Mouse (Mus musculus) heart, embryonic 13.5 days (tissue): ENCODE results near the gene Ggact. TPM values are rescaled to one million over a fixed set of nuclear protein-coding genes. Genes with fewer than 3 reads are reported as not detected.

Experiments used
- ATAC-seq: fragments of 200-750 bp; cut with Nextera tagmentation; 2 replicates; pipeline ENCODE4 v1.8.0; 2017; ENCODE audit warnings: moderate TSS enrichment; ENCODE audit not compliant: insufficient number of reproducible peaks, low FRiP score, low TSS enrichment; ENCODE audit errors: extremely low read depth
- H3K27ac ChIP-seq: fragments of 300-500 bp; sonication (generic); replicated peaks from 2 replicates; pipeline ENCODE4 v1.5.1; 2015; ENCODE audit warnings: moderate library complexity, mild to moderate bottlenecking, inconsistent platforms
- H3K27me3 ChIP-seq: fragments of 300-500 bp; sonication (generic); replicated peaks from 2 replicates; pipeline ENCODE4 v1.6.1; 2015; ENCODE audit warnings: mild to moderate bottlenecking, inconsistent platforms
- H3K36me3 ChIP-seq: fragments of 300-500 bp; sonication (generic); 2 replicates; pipeline ENCODE4 v1.6.1; 2015; ENCODE audit warnings: mild to moderate bottlenecking, inconsistent platforms
- H3K4me1 ChIP-seq: fragments of 300-500 bp; sonication (generic); 2 replicates; pipeline ENCODE4 v1.6.1; 2015; ENCODE audit warnings: inconsistent platforms
- H3K4me2 ChIP-seq: fragments of 300-500 bp; sonication (generic); 2 replicates; pipeline ENCODE4 v1.6.1; 2015; ENCODE audit warnings: inconsistent platforms, mild to moderate bottlenecking, moderate library complexity
- H3K4me3 ChIP-seq: fragments of 300-500 bp; sonication (generic); 2 replicates; pipeline ENCODE4 v1.5.1; 2015; ENCODE audit warnings: moderate library complexity, mild to moderate bottlenecking, inconsistent platforms
- H3K9ac ChIP-seq: fragments of 300-500 bp; sonication (generic); 2 replicates; pipeline ENCODE4 v1.6.1; 2015; ENCODE audit warnings: inconsistent platforms, mild to moderate bottlenecking, moderate library complexity
- H3K9me3 ChIP-seq: fragments of 300-500 bp; sonication (generic); 2 replicates; pipeline ENCODE4 v1.6.1; 2016; ENCODE audit warnings: inconsistent platforms
- WGBS: fragments of 180-500 bp; shearing (Covaris S2); methylation state at CpG from one replicate; pipeline ENCODE4 v1.1.7; 2015; ENCODE audit warnings: mixed read lengths; 5-methylcytosine and 5-hydroxymethylcytosine counted together
- polyA plus RNA-seq: library from polyadenylated mRNA; unstranded; fragments of >200 nt; fragmentation: Nextera tagmentation; extraction: Ambion mirVana; gene quantifications from 2 replicates; pipeline ENCODE4 v1.2.1, GENCODE M21; 2015

Ggact gene
- polyA plus RNA-seq, 1 experiment from 2014 or later, result 13.8 TPM

GRCm38 (mm10) chr14:122912812-122913498 is 602 bp downstream of the Ggact start:
- Histone ChIP-seq H3K36me3 (peaks cover 5% of the 10 kb centered on the region; the same call in 1 of the 2 replicates), H3K27ac (peak overlapping the region; percentile 36), H3K4me2 (peak overlapping the region; percentile 92), H3K4me3 (peak overlapping the region; percentile 81), H3K9ac (peak overlapping the region; percentile 86), H3K4me1 (peaks cover 8% of the 10 kb centered on the region), H3K9me3 (no peaks in the 10 kb centered on the region), H3K27me3 (no peaks in the 10 kb centered on the region)
- peak; percentile 51; the same call in 1 of the 2 replicates for ATAC-seq
- under 1% methylated on average over 57 of the region's 58 CpGs for WGBS

GRCm38 (mm10) chr14:122912137-122912536 is 1.4 kb downstream of the Ggact start:
- Histone ChIP-seq H3K9ac (peak overlapping the region; percentile 86), H3K27me3 (no peaks in the 10 kb centered on the region), H3K9me3 (peaks cover 3% of the 10 kb centered on the region; the same call in 1 of the 2 replicates), H3K27ac (no peak overlapping the region), H3K4me2 (peak overlapping the region; percentile 92), H3K4me3 (peak overlapping the region; percentile 81), H3K4me1 (peaks cover 8% of the 10 kb centered on the region), H3K36me3 (peaks cover 6% of the 10 kb centered on the region; the same call in 1 of the 2 replicates)
- no peak for ATAC-seq
- 75% methylated on average over 1 of the region's 1 CpGs for WGBS

GRCm38 (mm10) chr14:122911265-122911664 is 2.3 kb downstream of the Ggact start:
- no peak overlapping the region for H3K4me3 ChIP-seq
- no peak for ATAC-seq
- H3K27me3 ChIP-seq, result no peaks in the 10 kb centered on the region
- peaks cover 7% of the 10 kb centered on the region; the same call in 1 of the 2 replicates for H3K36me3 ChIP-seq
- H3K27ac ChIP-seq, result no peak overlapping the region
- peaks cover 4% of the 10 kb centered on the region; the same call in 1 of the 2 replicates for H3K9me3 ChIP-seq
- peaks cover 8% of the 10 kb centered on the region for H3K4me1 ChIP-seq
- no peak overlapping the region for H3K9ac ChIP-seq
- no peak overlapping the region for H3K4me2 ChIP-seq

GRCm38 (mm10) chr14:122909368-122910091 is 4.0 kb downstream of the Ggact start:
- Histone ChIP-seq H3K9me3 (peaks cover 4% of the 10 kb centered on the region; the same call in 1 of the 2 replicates), H3K4me3 (no peak overlapping the region), H3K27ac (no peak overlapping the region), H3K36me3 (peaks cover 13% of the 10 kb centered on the region), H3K9ac (no peak overlapping the region), H3K27me3 (no peaks in the 10 kb centered on the region), H3K4me1 (peaks cover 8% of the 10 kb centered on the region), H3K4me2 (no peak overlapping the region)
- 71% methylated on average over 5 of the region's 5 CpGs for WGBS
- ATAC-seq, result no peak

- H3K27ac ChIP-seq, result no peak overlapping the region
- H3K4me2 ChIP-seq, result no peak overlapping the region
- H3K9ac ChIP-seq, result no peak overlapping the region
- peaks cover 4% of the 10 kb centered on the region; the same call in 1 of the 2 replicates for H3K9me3 ChIP-seq
- ATAC-seq, result no peak
- WGBS, result 84% methylated on average over 4 of the region's 4 CpGs
- no peak overlapping the region for H3K4me3 ChIP-seq
- peaks cover 13% of the 10 kb centered on the region for H3K36me3 ChIP-seq
- H3K4me1 ChIP-seq, result peaks cover 18% of the 10 kb centered on the region
- H3K27me3 ChIP-seq, result no peaks in the 10 kb centered on the region
These were observed 5.5 kb downstream of the Ggact start for GRCm38 (mm10) chr14:122908075-122908474.

- 91% methylated on average over 1 of the region's 1 CpGs for WGBS
- Histone ChIP-seq H3K27ac (no peak overlapping the region), H3K4me1 (peaks cover 25% of the 10 kb centered on the region), H3K36me3 (peaks cover 13% of the 10 kb centered on the region), H3K9me3 (peaks cover 4% of the 10 kb centered on the region; the same call in 1 of the 2 replicates), H3K9ac (no peak overlapping the region), H3K27me3 (no peaks in the 10 kb centered on the region), H3K4me3 (no peak overlapping the region), H3K4me2 (no peak overlapping the region)
- no peak for ATAC-seq
These were observed 8.6 kb downstream of the Ggact start for GRCm38 (mm10) chr14:122905007-122905406.

GRCm38 (mm10) chr14:122903923-122904351 is 9.6 kb downstream of the Ggact start:
- Histone ChIP-seq H3K4me3 (no peak overlapping the region), H3K9ac (no peak overlapping the region), H3K4me1 (peaks cover 25% of the 10 kb centered on the region), H3K9me3 (peaks cover 4% of the 10 kb centered on the region; the same call in 1 of the 2 replicates), H3K4me2 (no peak overlapping the region), H3K36me3 (peaks cover 16% of the 10 kb centered on the region), H3K27me3 (no peaks in the 10 kb centered on the region), H3K27ac (no peak overlapping the region)
- 53% methylated on average over 2 of the region's 2 CpGs for WGBS
- ATAC-seq, result no peak

GRCm38 (mm10) chr14:122902884-122903283 is 10.7 kb downstream of the Ggact start:
- peak; percentile 58 for ATAC-seq
- Histone ChIP-seq H3K4me1 (peaks cover 25% of the 10 kb centered on the region), H3K36me3 (peaks cover 11% of the 10 kb centered on the region; the same call in 1 of the 2 replicates), H3K27ac (peak overlapping the region; percentile 45), H3K27me3 (no peaks in the 10 kb centered on the region), H3K9ac (no peak overlapping the region), H3K4me3 (no peak overlapping the region), H3K9me3 (peaks cover 4% of the 10 kb centered on the region; the same call in 1 of the 2 replicates), H3K4me2 (no peak overlapping the region)
- 32% methylated on average over 4 of the region's 4 CpGs for WGBS

GRCm38 (mm10) chr14:122902136-122902535 is 11.4 kb downstream of the Ggact start:
- no peak overlapping the region for H3K9ac ChIP-seq
- H3K27ac ChIP-seq, result peak overlapping the region; percentile 44
- peaks cover 1% of the 10 kb centered on the region; the same call in 1 of the 2 replicates for H3K9me3 ChIP-seq
- peaks cover 25% of the 10 kb centered on the region for H3K4me1 ChIP-seq
- no peak overlapping the region for H3K4me2 ChIP-seq
- ATAC-seq, result no peak
- 46% methylated on average over 2 of the region's 2 CpGs for WGBS
- H3K4me3 ChIP-seq, result no peak overlapping the region
- H3K27me3 ChIP-seq, result no peaks in the 10 kb centered on the region
- H3K36me3 ChIP-seq, result peaks cover 11% of the 10 kb centered on the region; the same call in 1 of the 2 replicates

- no peak overlapping the region for H3K9ac ChIP-seq
- H3K4me3 ChIP-seq, result no peak overlapping the region
- 83% methylated on average over 2 of the region's 2 CpGs for WGBS
- H3K27me3 ChIP-seq, result no peaks in the 10 kb centered on the region
- ATAC-seq, result no peak
- peaks cover 25% of the 10 kb centered on the region for H3K4me1 ChIP-seq
- peaks cover 9% of the 10 kb centered on the region; the same call in 1 of the 2 replicates for H3K36me3 ChIP-seq
- no peak overlapping the region for H3K4me2 ChIP-seq
- no peaks in the 10 kb centered on the region for H3K9me3 ChIP-seq
- H3K27ac ChIP-seq, result no peak overlapping the region
These were observed 11.8 kb downstream of the Ggact start for GRCm38 (mm10) chr14:122901715-122902114.

GRCm38 (mm10) chr14:122901177-122901576 is 12.4 kb downstream of the Ggact start:
- H3K4me3 ChIP-seq, result no peak overlapping the region
- WGBS, result 76% methylated on average over 3 of the region's 3 CpGs
- H3K9me3 ChIP-seq, result no peaks in the 10 kb centered on the region

More at GRCm38 (mm10) chr14:122901177-122901576, 12.4 kb downstream of the Ggact start:
- Histone ChIP-seq H3K36me3 (peaks cover 9% of the 10 kb centered on the region; the same call in 1 of the 2 replicates), H3K4me1 (peaks cover 25% of the 10 kb centered on the region), H3K4me2 (no peak overlapping the region), H3K9ac (no peak overlapping the region), H3K27ac (no peak overlapping the region), H3K27me3 (no peaks in the 10 kb centered on the region)
- no peak for ATAC-seq
